Mouse (Mus musculus) R1 (cell line): Measurements from ENCODE around the gene Cpeb3.
"Not testable (repeated sequence)": the region's sequence is repeated elsewhere in the genome, so short reads cannot be mapped to it uniquely, and the experiment has no call there.

ENCODE experiments used
- DNase-seq: peaks from one replicate; pipeline ENCODE4 v3.0.0-alpha.2; 2018; ENCODE audit warnings: low read depth, low spot score

Gene Cpeb3

DNA sequence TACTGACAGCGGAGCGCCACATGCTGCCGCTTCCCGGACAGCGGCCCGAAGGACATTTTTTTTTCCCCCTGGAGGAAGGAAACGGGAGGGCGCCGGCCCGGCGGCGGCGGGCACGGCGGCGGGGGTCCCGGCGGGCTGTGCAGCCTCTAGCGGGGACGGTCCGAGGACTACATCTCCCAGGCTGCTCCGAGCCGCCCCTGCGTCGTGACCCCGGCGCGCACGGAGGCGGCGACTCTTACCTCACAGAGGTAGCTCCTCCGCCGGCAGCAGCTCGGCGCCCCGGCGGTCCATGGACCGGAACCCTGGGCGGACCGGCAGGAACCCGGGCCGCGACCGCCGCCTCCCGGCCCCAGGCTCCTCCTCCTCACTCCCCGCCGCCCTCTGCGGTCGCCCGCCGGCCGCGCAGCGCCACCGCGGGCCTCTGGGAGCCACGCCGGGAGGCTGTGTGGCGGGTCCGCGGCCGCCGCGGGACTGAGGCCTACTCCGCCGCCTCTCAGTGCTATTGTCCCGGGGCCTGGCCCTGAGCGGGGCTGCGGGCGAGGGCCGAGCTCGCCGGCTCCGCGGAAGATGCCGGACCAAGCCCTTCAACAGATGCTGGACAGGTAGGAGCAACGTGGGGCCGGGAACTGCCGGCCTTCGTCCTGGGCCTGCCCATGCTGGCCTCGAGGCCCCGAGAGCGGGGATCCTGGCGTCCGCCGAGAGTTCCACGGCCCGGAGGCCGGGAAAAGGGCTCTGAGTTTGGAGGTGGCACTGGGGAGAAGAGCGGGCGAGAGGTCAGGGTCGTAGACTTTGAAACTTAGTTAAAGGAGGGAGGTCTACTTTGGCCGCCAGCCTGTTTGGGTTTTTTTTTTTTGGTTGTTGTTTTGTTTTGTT lies 862 bp downstream of the Cpeb3 start, which contains the start of gene March5:
March5 (plus strand) TSS at position 241 of the 873 bp plus-strand sequence.
- DNase-seq = peak; percentile 84

DNA sequence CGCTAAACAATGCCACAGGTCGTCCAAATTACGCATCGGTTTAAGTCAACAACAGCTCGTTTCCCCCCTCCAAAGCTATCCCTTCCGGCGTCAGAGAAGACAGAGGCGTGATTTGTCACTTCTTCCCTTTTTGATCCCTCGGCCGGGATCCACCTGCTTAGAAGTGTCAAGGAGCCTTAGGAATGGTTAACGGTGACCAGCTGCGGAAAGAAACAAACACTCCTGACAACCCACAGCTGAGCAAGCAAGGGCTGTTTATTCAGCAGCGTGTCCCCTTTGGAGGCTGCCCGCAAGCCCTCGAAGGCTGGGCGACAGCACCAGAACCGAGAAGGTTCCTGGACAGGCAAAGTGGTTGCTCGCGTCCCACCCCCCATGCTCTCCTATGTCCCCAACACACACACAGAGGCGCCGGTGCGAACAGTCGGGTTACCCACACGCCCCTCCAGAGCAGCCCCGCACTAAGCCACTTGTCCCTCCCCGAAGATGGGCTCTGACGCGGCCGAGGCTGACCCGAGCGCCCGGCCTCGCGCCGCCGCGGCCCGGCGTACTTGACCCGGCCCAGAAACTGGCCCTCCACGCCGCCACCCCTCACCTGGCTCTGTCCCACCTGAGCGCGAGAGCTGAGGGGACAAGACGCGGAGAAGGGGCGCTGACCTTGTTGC lies 1.6 kb downstream of the Cpeb3 start:
- DNase-seq = peak; percentile 78

- not testable (repeated sequence) for DNase-seq
These were observed 3.2 kb downstream of the Cpeb3 start for GRCm38 (mm10) chr19:37205155-37205554.

DNA sequence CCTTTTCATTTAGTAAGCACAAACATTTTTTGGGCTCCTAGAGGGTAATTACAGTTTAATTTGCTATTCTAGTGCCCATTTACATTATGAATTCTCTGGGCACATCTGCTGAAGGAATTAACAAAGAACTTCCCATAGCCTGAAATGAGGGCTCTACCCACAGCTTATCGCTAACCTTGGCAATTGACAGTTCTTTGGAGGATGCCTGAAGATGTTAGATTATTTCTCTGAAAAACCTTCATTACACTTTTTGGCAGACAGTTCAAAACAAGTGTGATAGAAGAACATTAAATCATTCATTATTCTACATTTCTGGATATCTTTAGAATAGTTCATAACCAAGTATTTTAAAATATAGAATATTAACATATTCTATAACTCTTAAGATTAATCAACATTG lies 5.0 kb downstream of the Cpeb3 start:
- DNase-seq = no peak

DNA sequence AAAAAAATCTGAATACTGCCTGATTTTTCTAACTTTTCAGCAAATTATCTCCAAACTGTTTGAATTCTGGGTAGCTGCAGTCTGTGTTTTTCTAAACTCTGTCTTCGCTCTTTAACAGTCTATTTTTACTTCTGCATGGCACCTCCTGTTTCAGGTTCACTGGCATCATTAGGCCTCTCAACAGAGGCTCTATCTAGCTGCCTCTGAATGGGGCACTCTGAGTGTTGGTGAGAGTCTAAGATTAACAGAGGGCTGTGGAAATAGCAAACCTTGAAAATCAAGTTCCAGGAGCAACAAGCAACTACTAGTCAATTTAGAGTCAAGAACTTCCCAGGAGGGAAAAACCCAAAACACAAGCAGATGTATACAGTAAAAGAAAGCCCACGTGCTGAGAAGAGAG lies 8.5 kb downstream of the Cpeb3 start:
- DNase-seq = no peak

DNA sequence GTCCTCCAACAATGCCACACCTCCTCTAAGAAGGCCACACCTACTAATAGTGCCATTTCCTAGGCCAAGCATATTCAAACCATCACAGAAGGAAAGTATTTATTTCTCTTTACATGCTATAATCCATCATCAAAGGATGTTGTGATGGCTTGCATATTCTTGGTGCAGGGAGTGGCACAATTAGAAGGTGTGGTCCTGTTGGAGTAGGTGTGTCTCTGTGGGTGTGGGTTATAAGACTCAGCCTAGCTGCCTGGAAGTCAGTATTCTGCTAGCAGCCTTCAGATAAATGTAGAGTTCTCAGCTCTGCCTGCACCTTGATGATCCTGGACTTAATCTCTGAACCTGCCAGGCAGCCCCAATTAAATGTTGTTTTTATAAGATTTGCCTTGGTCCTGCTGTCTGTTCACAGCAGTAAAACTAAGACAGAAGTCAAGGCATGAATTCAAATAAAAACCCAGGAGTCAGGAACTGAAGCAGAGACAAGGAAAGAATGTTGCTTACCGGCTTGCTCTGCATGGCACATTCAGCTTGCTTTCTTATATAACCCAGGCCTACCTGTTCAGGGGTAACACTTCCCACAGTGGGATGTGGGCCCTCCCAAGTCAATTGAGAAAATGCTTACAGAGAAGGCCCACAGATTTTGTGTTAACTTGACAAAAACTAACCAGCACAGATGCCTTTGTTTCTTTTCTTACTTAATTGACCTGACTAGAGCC lies 10.1 kb downstream of the Cpeb3 start:
- DNase-seq = peak; percentile 41

DNA sequence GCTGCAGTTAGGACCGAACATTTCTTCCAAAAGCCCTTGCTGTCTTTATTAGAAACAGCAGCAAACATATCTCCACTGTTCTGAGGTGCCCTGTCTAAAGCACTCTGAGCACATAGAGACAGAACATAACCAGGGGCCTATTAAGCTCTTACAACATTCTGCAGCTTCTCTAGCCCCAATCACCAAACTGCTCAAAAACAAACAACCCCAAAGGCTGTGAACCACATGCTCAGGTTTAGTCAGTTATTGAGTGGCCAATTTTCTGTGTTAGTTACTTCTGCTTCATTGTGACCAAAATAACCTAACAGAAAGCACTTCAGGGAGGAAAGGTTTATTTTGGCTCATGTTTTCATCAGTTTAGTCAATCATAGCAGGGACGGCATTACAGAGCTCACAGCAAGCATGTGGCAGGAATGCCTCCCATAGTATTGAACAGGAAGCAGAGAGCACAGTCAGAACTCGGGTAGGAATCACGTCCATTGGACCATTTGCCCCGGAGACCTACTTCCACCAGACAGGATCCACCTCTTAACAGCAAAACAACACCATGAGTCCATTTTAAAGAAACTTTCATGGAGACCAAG lies 15.8 kb downstream of the Cpeb3 start:
- DNase-seq = no peak

- no peak for DNase-seq
These were observed 19.9 kb downstream of the Cpeb3 start for GRCm38 (mm10) chr19:37188366-37188948.

- peak; percentile 76 for DNase-seq
These were observed 30.3 kb downstream of the Cpeb3 start for GRCm38 (mm10) chr19:37177819-37178708.

DNA sequence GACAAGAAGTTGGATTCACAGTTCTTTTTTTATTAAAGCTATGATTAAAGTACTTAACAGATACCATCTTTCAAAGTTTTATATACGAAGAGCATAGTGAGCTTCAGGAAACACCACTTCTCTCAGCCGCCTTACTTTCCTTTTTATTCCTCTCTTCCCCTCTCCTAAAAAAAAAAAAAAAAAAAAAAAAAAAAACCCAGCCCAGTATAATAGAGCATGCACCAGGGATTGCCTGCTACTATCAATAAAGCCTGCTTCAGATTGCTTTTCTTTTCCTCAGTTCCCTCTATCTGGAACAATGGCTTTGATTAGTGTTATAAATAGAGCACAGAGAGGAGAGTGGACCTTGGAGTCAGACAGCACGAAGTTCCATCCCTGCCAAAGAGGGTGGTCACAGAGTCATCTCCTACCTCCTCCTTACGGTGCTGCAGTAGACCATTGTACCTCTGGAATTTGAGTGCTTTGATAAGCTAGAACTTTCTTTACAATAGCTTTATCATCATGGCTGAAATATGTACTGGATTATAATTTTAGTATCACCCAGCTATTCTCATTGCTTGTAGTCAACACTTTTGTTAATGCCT lies 31.4 kb downstream of the Cpeb3 start:
- no peak for DNase-seq

DNA sequence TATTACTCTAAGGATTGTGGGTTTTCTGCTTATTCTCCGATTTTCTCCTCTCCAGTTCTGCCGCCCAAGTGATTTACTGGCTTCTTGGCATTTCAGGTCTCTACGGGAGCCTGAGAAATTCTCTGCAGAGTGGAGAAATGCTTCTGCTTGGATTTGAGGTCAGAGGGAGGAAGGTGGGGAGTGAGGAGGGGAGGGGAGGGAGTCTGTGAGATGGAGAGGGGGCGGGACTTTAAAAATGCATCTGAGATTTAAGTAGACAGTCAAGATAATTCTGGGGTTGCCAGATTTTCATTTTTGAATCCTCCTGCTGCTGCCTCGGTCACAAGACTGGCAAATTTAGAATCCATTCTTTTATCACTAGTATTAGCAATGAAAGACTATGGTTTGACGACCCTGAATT lies 32.5 kb downstream of the Cpeb3 start:
- no peak for DNase-seq

DNA sequence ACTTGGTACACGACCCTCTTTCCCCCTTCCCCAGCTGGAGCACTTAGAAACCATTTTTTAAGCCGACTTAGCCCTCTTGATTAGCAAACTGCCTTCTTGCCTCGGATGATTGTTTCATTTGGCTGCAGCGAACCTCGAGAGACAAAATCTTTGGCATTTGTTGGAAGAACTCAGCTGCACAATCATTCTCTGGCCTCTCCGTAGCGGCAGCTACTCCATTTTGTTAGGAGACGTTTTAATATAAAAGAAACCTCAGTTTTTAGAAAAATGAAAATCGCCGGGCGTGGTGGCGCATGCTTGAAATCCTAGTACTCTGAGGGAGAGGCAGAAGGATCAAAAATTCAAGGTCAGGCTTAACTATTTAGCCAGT lies 33.0 kb downstream of the Cpeb3 start:
- DNase-seq = no peak

GRCm38 (mm10) chr19:37174716-37175435 lies 33.5 kb downstream of the Cpeb3 start:
- peak; percentile 76 for DNase-seq

GRCm38 (mm10) chr19:37174116-37174715 lies 34.2 kb downstream of the Cpeb3 start:
- DNase-seq = peak; percentile 42

DNA sequence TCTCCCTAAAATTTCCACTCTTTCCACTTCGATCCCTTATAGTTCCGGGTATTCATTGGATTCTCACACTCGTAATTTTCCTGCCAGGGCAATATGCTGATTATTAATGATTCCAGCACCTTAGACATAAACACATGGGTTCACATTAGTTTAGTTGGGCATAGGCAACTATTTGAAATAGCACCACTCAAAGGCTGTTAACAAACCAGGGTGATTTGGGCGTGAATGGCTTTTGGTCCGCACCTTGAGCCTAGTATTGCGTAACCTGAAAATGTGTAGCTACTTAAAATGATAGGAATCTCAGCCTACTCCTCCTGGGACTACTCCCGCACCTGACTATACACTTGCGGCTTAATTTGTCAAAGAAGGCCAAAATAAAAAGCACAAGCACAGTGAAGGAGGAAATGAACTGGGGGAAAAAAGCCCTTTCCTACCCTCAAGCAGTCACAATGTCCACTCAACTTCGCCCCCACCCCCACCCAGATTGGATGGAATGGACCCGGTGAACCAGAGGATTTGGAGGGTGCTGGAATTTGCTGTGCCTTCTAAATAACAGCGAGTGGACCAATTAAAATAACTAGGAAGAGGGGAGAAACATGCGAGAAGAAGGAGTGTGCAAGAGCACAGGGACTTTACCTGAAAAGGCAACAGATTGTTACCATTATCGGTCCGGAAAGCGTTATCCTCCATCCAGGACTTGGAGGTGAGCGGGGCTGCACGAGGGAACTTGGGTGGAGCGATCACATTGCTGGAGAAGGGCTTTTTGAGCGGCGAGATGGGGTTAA lies 34.9 kb downstream of the Cpeb3 start:
- no peak for DNase-seq

DNA sequence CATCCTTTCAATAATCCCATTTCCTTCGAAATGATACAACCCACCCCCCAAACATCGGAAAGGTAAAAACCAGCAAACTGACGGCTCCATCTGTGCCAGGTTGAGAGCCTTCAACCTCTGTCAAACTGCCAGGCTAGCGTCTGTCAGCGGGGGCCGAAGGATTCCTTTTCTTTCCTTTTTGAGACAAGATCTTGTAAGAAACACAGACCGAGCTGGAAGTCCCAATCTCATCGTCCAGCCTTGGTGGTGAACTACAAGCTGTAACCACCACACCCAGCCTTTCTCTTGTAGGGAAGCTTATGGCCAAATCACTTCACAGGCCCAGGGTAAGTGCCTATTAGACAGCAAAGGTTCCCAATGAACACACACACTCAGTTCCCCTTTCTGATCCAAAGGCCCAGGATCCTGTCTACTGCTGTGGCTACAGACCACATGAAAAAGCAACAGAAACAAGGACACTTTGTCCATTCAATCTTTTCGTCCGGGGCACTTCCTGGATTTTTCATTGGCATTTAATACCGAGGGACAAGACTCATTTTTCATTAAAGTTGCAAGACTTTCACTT lies 35.8 kb downstream of the Cpeb3 start:
- DNase-seq = no peak

- no peak for DNase-seq
These were observed 36.3 kb downstream of the Cpeb3 start for GRCm38 (mm10) chr19:37172096-37172495.

DNA sequence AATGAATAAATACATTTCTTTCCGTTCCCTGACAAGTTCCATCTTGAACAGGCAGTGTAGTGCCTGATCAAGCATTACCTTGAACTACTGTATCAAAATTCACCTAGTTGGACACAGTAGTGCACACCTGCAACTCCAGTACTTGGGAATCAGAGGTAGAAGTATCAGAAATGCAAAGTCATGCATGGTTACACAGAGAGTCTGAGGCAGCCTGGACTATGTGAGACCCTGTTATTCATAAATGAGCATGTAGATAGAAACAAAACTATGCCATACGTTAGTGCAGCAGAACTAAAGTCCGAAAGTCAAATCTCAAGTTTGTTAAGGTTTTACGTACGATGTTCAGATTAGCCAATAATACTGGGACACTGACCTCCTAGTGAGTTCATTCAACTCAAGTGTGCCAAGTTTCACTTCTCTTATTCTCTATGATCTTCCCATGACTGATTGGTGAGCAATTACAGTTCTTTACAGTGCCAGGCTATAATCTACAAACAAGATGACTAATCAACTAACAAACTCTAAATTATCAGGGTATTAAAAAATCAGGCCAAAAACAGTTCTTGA lies 51.5 kb downstream of the Cpeb3 start:
- no peak for DNase-seq
